Mouse (Mus musculus) layer of hippocampus, postnatal 36 days (tissue): ENCODE results near the gene Tmem213. TPM values are rescaled to one million over a fixed set of nuclear protein-coding genes. Genes with fewer than 3 reads are reported as not detected.

ENCODE experiments used
- DNase-seq, 2 experiments: peaks; one replicate each; pipeline ENCODE4 v3.0.0; 2022
- total RNA-seq, 2 experiments: library from RNA; stranded (reverse); gene quantifications; 2 replicates each; pipeline ENCODE4 v1.2.3; 2021

Gene Tmem213
- total RNA-seq = not detected

- DNase-seq = no peak
These were observed at the start of gene Tmem213 for GRCm38 (mm10) chr6:38109160-38109795. Gene Tmem213 (plus strand): TSS chr6:38109255.

DNA sequence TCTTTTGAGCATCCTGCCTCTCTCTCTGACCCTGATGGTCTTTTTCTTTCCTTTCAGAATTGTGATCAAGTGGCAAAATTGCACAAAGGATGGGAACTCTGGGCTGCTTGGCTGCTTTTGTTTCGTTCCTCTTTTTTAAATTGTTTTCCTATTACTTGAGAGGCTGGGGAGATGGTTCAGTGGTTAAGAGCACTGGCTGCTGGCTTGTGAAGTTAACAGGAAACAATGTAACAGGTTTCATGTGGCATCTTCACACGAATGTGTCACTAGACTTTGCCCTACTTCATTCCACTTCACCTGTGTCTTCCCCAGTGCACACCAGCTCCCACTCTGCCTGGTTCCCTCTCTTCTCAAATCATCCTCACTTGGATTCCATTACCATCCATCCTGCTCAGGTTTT lies 44.4 kb upstream of the Tmem213 start:
- DNase-seq = no peak

DNA sequence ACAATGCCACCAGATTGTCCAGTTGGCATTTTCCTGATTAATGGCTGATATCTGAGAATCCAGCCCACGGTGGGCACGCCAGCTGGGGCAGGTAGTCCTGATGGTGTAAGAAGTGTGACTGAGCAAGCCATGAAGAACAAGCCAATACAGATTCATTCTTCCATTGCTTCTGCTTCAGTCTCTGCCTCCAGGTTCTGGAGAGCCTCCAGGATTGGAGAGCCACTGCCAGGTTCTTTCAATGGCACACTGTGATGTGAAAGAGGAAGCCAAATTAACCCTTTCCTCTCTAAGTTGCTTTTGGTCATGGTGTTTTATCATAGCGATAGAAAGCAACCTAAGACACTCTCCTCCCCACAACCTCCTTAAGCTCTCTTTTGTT lies 43.9 kb upstream of the Tmem213 start:
- DNase-seq = peak; percentile 45 to 52

- DNase-seq = peak; percentile 48 to 54
These were observed 43.4 kb upstream of the Tmem213 start for GRCm38 (mm10) chr6:38065501-38066122.

DNA sequence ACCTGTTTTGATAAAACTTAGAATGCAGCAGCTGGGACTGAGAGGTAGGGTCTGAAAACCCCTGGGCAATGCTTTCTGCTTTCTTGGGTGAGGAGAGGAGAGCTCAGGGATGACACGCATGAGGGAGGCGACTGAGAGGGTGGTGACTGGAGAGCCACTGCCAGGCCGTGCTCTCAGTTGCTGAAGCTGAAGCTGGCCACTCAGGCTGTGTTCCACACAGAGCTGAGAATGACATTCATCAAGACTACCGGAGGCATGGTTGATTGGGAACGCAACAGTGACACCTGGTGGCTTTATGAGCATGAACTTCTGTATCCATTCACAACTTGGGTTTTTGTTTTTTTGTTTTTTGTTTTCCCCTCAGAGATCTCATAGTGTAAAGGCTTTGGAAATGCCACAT lies 42.8 kb upstream of the Tmem213 start:
- DNase-seq = peak; percentile 44 to 52

GRCm38 (mm10) chr6:38071256-38071655 lies 37.8 kb upstream of the Tmem213 start:
- DNase-seq = no peak

DNA sequence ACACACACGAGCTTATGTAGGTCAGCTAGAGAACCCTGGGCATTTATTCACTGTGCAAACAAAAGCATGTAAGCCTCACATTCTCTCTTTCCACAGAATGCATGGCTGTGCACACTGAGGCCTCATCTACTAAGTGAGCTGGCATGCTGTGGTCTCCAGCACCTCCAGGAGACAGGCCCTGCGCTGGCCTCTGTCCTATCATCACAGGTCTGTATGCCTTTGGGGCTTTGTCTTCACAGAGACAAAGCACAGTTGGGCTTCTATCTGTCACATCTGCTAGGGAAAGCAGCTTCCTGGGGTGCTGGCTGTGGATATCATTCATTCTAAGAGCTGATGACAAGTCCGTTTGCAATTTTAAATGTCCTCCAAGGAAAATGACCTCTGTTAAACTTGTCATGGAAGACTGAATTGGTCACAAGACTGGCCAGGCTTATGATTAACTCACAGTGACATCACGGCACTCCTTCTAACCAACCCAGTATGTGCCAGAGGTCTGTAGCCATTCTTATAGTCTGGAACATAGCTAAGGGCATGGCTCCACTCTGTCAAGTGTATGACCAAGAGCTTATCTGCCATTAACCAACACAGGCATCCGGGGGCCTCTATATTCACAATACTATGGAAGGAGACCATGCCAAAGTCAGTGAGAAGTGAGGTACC lies 36.8 kb upstream of the Tmem213 start:
- DNase-seq = no peak

GRCm38 (mm10) chr6:38073592-38073991 lies 35.5 kb upstream of the Tmem213 start:
- DNase-seq = no peak

GRCm38 (mm10) chr6:38080364-38080763 lies 28.7 kb upstream of the Tmem213 start:
- DNase-seq = no peak

GRCm38 (mm10) chr6:38081727-38082341 lies 27.2 kb upstream of the Tmem213 start:
- DNase-seq = peak in 1 of 2 experiments; percentile 3

DNA sequence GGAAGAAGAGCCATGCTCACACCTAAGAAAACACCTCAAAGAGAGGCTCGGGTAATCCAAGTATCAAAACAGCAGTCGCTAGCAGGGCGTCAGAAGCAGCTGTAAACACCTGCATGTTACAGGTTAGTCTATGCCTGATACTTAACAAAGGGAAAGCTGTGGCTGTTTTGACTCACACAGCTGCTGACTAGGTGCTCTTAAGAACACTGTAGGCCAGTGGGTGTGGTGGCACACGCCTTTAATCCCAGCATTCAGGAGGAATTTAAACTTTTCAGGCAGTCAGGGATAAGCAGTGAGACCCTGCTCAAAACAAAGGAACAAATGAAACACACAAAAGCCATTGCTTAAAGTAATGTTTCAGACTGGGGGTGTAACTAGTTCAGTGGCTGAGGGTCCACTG lies 25.9 kb upstream of the Tmem213 start:
- no peak for DNase-seq

DNA sequence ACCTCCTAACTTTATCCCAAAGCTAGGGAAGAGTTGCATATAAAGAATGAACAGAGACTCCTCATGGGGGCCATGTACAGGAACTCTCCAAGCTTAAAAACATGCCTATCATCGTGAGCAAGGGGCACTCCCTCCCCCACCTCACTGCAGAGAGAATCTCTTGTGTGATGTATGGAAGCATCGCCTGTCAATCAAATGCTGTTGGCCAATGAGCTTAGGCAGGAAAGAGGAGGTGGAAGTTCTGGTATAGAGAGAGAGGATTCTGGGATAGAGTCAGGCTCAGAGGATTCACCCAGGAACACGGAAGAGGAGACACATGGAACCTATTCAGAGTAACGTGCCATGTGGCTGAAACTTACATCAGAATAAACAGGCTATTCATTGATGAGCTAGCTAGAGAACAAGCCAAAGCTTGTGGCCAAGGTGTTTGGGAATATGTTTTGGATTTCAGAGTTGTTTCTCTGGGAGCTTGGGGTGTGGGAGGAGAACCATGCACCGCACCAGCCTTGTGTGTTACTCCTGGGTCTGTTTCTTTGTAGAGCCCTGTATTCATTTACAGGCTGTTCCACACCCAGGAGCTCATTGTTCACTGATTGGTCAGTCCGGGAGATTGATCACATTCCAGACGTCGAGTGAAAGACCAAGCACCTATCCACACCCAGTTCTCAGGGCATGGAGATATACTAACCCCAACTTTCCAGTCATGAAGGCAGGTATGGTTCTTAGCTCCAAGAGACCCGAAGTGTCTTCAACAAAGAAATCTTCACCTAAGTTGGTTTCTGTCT lies 21.6 kb upstream of the Tmem213 start:
- no peak for DNase-seq

DNA sequence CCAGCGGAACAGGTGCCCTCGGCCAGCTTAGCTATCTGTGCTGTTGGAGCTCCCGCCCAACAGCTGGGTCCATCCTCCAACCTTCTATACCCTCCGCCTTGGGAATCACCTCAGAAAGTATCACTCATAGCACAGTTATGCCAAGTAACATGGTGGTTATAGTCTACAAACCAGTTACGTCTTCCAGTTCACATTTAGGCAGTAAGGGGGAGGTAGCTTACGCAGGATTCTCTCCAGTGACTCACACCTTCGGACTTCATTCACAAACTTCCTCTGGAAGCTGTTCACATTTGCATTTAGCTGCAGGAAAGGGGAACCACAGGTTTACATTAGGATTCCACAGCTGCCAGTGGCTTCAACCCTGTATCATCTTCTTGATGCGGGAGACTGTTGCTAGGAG lies 16.5 kb upstream of the Tmem213 start:
- DNase-seq = no peak

- DNase-seq = no peak
These were observed 14.4 kb upstream of the Tmem213 start for GRCm38 (mm10) chr6:38094701-38095100.

DNA sequence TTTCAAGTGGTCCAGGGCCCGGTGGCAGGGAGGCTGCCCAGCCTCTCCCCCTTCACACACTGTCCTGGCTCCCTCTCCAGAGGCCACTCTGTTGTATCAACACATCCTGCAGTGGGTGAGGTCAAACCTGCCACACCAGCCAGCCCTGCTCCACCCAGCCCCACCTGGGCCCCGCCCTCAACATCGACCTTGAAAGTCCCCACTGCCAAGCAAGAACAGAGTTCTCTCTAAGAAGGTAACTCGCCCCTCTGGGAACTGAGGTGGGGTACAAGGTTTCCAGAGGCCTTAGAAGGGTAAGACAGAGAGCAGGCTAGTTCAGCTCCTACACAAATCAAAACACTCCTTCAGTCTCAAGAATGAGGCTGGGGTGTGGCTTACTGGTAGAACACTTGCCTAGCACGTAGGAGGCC lies 12.1 kb upstream of the Tmem213 start:
- no peak for DNase-seq

DNA sequence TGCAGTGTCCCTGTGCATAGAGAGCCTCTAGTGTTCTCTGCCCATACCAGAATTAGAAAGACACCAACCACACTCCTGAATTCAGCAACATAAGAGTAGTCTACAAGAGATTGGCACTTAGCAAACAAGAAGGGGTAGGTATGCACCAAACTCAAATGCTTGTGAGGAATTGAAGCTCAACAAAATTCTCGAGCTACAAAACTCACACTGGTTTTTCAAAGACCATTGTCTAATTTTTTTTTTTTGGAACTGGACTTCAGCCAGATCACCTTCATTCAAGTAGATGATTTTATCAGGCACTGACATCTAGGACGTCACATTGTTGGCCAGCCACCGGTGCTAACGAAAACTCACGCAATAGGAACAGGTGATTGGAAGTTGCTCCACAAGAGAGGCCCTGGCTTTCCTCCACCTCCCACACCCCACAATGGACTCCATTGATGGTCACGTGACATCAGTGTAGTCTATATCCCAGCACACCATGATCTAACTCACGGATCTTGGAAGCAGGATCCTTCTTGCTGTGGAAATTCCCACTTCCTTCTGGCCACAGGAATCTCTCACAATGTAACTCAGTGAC lies 6.7 kb upstream of the Tmem213 start:
- DNase-seq = no peak

GRCm38 (mm10) chr6:38103775-38104174 lies 5.3 kb upstream of the Tmem213 start:
- no peak for DNase-seq

- DNase-seq = no peak
These were observed 3.1 kb upstream of the Tmem213 start for GRCm38 (mm10) chr6:38105924-38106323.

- DNase-seq = no peak
These were observed 606 bp upstream of the Tmem213 start for GRCm38 (mm10) chr6:38108449-38108848.

GRCm38 (mm10) chr6:38109871-38110270 lies 816 bp downstream of the Tmem213 start:
- DNase-seq = no peak

GRCm38 (mm10) chr6:38110859-38111258 lies 1.8 kb downstream of the Tmem213 start:
- DNase-seq = no peak

DNA sequence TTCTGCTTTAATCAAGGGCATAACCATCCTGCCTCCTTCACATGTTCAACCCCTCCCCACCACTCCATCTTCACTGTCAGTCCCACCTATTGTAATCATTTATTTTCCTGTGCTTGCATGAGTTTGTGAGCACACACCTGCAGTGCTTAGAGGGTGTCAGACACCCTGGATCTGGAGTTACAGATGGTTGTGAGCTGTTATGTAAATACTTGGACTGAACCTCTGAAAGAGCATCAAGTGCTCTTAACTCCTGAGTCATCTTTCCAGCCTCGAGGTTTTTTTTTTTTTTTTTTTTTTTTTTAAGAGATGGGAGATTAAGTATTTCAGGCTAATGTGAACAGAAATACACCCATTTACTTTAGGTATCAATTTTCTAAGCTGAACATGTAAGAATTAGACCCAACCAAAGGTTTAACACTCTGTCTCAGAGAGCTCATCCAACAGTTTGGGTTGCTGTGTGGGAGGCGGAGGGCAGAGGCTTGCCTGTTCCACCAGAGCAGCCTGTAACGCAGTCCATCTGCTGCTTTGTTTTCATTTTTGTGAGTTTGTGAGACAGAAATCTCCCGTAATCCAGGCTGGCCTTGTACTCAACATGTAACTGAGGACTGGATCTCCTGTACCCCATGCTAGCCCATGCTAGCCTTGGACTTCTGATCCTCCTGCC lies 7.2 kb downstream of the Tmem213 start:
- peak; percentile 62 to 63 for DNase-seq
